Mouse (Mus musculus) Muller cell, postnatal 12 days (primary cell): Measurements from ENCODE around the gene Gm17174.
"Not testable (repeated sequence)": the region's sequence is repeated elsewhere in the genome, so short reads cannot be mapped to it uniquely, and the experiment has no call there.

Source experiments
- DNase-seq: peaks from one replicate; pipeline ENCODE4 v3.0.0-alpha.2; 2015; ENCODE audit errors: inconsistent ontology term

Gm17174 gene

DNA sequence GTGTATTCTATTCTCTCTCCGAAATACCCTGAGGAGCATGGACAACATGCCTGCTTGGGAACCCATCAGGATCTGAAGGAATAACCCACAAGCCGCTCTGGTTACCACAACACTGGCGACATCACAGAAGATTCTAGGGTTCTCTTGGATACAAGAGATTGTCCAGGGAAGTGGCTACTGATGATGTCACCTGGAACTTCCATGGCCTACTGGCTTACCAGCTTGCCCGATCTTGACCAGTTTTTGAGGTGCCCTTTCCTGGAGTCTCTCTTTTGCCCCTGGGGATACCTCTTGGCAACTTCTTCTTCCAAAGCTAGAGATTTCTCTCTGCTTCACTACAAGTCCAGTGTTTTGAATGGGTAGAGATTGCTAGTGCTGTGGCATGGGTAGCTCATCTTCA, at the start of gene Gm17174:
TSS of gene Gm17174 (minus strand) at position 101 of the 400 bp plus-strand sequence.
- DNase-seq = not testable (repeated sequence)

DNA sequence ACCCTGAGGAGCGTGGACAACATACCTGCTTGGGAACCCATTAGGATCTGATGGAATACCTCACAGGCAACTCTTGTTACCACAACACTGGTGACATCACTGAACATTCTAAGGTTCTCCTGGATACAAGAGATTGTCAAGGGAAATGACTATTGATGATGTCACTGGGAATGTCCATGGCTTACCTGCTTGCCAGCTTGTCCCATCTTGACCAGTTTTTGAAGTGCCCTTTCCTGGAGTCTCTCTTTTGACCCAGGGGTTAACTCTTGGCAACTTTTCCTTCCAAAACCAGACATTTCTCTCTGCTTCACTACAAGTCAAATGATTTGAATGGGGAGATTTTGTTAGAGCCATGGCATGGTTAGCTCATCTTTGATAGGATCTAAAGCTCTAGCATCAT, 43.6 kb upstream of the Gm17174 start, which contains the start of gene Gm4181:
TSS of gene Gm4181 (minus strand) at position 101 of the 400 bp plus-strand sequence.
- DNase-seq = not testable (repeated sequence)

DNA sequence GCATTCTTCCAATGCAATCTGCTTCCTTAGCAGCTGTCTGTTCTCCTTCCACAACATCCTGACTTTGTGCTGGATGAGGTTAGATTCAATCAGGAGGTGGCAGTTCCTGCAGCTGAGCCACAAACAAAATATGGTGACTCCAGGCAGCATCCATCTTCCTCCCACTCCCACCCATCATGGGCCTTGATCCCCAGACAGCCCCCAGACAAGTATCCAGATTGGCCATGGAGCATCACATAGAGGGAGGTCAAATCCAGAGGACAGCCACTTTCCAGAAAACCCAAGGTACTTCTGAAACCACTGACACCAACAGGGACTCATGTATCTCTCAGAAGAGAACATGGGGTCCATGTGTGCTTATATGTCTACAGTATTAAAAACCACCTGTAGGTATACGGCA, 40.5 kb upstream of the Gm17174 start:
- not testable (repeated sequence) for DNase-seq

DNA sequence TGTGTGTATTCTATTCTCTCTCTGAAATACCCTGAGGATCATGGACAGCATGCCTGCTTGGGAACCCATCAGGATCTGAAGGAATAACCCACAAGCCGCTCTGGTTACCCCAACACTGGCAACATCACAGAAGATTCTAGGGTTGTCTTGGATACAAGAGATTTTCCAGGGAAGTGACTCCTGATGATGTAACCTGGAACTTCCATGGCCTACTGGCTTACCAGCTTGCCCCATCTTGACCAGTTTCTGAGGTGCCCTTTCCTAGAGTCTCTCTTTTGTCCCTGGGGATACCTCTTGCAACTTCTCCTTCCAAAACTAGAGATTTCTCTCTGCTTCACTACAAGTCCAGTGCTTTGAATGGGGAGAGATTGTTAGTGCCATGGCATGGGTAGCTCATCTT, 19.3 kb upstream of the Gm17174 start, which contains the start of gene Gm17078:
TSS of gene Gm17078 (minus strand) at position 101 of the 400 bp plus-strand sequence.
- DNase-seq = no peak

DNA sequence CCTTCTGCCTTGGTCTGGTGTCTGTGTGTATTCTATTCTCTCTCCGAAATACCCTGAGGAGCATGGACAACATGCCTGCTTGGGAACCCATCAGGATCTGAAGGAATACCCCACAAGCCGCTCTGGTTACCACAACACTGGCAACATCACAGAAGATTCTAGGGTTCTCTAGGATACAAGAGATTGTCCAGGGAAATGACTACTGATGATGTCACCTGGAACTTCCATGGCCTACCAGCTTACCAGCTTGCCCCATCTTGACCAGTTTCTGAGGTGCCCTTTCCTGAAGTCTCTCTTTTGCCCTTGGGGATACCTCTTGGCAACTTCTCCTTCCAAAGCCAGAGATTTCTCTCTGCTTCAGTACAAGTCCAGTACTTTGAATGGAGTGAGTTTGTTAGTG, 18.0 kb downstream of the Gm17174 start, which contains the start of gene Gm17175:
TSS of gene Gm17175 (minus strand) at position 101 of the 400 bp plus-strand sequence.
- not testable (repeated sequence) for DNase-seq

DNA sequence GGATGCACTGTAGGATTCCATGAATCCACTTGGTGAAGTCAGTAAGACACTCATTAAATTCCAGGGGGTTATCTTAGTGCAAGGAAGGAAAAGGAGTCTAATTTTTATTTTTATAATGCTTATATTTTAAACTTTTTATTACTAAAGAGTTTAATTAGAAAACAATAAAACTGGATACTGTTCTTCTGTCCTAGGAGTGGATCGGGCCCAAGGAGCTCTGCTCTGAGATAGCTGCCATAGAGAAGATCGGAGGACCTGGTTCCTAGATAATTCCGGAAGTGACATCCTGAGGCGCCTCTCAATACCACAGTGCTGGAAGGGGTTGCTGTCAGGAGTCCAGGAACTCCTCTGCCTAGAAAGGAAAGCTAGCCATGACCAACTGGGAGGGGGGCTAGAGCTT, 39.4 kb downstream of the Gm17174 start, which contains the start of gene Gm5622:
TSS of gene Gm5622 (plus strand) at position 301 of the 400 bp plus-strand sequence.
- DNase-seq = no peak
